Mouse (Mus musculus): ENCODE results near the gene Pebp1. TPM values are rescaled to one million over a fixed set of nuclear protein-coding genes. Genes with fewer than 3 reads are reported as not detected.
A peak's percentile ranks its signal among the peaks of the same experiment; 100 is the strongest.

Pebp1 gene
- total RNA-seq, 2 experiments from 2014 or later = 712 to 741 TPM

DNA sequence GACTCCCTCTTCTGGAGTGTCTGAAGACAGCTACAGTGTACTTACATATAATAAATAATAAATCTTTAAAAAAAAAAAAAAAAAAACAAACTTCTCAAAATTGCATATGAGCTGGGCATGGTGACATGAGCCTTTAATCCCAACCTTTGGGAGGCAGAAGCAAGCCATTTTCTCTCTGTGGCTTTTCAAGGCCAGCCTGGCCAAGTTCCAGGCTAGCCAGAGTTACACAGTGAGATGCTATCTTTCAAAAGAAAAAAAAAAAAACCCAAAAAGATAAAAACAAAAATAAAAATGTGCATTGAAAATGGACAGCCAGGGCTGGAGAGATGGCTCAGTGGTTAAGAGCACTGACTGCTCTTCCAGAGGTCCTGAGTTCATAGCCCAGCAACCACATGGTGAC is 2.2 kb upstream of the Pebp1 start:
- DNase-seq (ENCODE audit: low spot score in 2 of 2) = no peak

DNA sequence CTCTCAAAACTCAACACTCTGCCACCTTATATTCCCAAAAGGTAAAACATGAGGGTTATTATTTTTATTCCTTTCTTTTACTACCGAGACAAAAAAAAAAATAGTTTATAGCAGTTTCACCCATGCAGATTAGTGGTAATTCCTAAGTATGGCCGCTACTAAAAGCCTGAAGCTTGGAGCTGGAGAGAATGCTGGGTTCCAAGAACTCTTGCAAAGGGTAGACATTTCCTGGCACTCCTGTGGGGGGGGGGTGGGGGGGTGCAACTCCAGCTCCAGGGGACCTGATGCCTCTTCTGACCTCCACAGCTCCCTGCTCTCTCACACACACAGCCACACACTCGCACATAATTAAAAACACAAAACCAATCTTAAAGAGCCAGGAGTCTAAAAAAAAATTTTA is 1.1 kb downstream of the Pebp1 start:
- no peak for DNase-seq (ENCODE audit: low spot score in 2 of 2)

- no peak for DNase-seq (ENCODE audit: low spot score in 2 of 2)
Measured at GRCm38 (mm10) chr5:117285266-117285665, 2.2 kb downstream of the Pebp1 start.

DNA sequence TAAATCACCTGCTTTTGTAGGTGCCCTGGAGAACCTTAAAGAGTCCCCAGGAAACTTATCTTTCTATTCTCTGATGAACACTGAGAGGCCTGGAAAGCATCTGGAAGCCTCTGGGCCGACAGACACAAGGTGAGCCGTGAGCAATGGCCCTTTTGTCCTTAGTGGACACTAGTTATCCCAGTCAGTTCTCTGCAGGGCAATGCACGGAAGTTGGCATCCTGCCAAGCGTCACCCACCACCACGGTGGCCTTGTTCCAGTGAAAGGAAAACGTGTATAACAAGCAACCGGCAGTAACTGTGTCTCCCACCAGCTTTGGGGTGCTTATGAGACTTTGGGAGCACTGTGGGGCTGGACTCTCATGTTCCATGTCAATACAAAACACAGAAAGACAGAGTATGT is 2.7 kb downstream of the Pebp1 start:
- DNase-seq (ENCODE audit: low spot score in 2 of 2) = no peak

DNA sequence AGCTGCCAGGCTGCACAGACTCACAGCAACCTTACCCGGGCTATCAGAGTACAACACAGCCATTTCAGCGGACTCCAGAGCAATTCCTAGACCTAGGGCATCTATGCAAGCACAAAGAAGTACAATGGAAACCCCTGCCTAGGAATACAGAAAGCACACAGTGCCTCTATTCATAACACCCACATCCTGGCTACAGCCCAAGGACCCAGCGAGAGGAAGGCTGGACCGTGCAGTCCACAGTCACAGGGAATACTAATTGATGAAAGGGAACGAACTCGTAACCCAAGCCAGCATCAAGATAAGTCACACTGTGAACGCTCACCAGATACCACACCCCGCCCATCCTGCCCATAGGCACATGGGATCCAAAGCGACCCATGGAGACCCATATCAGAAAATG is 3.4 kb downstream of the Pebp1 start:
- DNase-seq (ENCODE audit: low spot score in 2 of 2) = peak; percentile 42 to 46

- no peak for DNase-seq (ENCODE audit: low spot score in 2 of 2)
Measured at GRCm38 (mm10) chr5:117282360-117282759, 5.1 kb downstream of the Pebp1 start.

DNA sequence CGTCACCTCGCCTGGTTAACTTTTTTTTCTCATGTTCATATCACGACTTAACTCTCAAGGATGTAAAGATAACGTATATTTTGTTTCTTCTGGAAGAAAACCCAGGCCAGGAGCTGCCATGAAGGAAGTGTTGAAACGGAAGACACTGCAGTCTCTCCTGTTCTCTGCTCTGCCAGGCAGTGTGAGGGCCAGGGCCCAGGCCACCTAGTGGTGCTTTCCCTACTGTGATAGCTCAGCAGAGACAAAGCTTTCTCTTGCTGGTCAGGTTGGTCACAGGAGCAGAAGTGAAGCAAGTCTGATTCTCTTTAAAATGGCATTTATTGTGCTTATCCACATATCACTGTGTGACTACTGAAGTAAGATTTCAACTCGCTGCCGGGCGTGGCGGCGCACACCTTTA is 5.9 kb downstream of the Pebp1 start:
- no peak for DNase-seq (ENCODE audit: low spot score in 2 of 2)

DNA sequence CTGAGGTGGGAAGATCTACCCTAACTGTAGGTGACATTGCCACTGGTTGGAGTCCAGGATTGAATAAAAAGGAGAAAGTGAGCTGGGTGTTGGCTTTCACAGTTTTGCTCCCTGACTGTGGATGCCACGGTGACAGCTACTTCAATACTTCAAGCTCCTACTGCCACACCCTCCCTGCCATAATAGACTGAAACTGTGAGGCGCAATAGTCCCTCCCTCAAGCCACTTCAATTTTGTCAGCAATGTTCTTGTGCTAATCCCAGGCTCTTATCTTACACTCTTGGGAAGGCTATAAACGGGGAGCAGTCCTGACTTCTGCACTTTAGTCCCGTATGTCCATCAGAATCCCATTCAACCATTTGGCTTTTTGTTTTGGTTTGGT is 7.8 kb downstream of the Pebp1 start:
- no peak for DNase-seq (ENCODE audit: low spot score in 2 of 2)

DNA sequence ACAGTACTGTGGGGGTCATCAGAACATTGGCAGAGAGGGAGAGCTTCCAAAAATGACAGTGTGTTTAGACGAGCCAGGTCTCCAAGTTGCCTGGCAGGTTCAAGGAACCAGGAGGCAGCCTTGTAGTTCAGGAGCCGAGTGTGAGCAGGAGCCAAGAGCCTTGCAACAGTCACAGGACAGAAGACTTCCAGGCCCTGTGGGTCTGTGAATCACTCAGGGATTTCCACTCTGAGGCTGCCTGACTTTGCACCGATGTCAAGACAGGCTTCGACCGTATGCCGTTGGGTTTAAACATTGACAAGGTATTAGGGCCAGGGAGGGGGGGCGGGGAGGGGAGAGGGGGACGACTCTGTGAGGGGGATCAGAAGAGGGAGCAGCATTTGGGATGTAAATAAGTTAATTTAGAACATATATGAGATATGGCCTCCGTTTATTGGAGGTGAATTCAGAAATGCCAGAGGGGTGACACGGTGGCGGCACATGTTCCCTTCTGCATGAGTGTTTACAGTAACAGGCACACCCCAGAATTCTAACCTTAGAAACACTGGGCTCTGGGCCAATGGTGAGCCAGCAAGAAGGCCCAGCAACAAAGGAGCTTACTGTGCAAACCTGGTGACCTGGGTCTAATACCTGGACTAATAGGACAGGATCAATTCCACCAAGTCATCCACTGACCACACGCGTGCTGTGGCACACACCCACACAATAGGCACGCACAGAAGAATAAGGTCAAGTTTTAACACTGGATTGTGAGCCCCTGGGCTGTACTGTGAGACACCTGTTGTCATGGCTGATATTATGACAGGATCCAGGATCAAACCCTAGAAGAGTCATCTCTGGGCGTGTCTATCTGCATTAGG is 8.4 kb downstream of the Pebp1 start:
- no peak for DNase-seq (ENCODE audit: low spot score in 2 of 2)

DNA sequence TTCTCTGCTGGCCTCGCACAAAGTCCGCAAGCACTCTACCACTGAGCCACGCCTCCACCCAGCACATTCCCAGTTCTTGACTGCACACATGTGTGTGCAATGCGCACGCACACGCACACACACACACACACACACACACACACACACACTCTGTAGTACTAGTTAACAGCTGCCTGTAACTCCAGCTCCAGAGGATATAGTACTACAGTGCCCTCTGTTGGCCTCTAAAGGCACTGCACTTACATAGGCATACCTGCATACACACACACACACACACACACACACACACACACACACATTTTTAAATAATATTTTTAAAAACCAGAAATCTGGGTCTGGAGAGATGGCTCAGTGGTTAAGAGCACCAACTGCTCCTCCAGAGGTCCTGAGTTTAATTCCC is 9.6 kb downstream of the Pebp1 start:
- no peak for DNase-seq (ENCODE audit: low spot score in 2 of 2)

GRCm38 (mm10) chr5:117274817-117275216 is 12.6 kb downstream of the Pebp1 start:
- no peak for DNase-seq (ENCODE audit: low spot score in 2 of 2)

DNA sequence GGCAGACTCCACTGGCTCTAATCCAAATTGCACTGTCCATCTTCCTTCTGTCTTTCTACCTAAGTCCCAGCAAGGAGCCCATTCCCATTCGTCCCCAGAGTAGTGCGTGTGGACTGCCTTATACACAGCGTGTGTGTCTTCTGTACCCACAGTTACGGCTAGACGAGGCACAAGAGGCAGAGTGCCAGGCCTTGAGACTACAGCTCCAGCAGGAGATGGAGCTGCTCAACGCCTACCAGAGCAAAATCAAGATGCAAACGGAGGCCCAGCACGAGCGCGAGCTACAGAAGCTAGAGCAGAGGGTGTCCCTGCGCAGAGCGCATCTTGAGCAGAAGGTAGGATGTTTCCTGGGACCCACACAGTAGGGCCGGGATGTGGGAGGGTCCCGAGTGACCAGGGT is 15.5 kb downstream of the Pebp1 start:
- DNase-seq (ENCODE audit: low spot score in 2 of 2) = peak; percentile 76 to 84

GRCm38 (mm10) chr5:117269395-117269794 is 18.0 kb downstream of the Pebp1 start:
- no peak for DNase-seq (ENCODE audit: low spot score in 2 of 2)

- no peak for DNase-seq (ENCODE audit: low spot score in 2 of 2)
Measured at GRCm38 (mm10) chr5:117268749-117269148, 18.7 kb downstream of the Pebp1 start.

GRCm38 (mm10) chr5:117267913-117268312 is 19.5 kb downstream of the Pebp1 start:
- no peak for DNase-seq (ENCODE audit: low spot score in 2 of 2)

DNA sequence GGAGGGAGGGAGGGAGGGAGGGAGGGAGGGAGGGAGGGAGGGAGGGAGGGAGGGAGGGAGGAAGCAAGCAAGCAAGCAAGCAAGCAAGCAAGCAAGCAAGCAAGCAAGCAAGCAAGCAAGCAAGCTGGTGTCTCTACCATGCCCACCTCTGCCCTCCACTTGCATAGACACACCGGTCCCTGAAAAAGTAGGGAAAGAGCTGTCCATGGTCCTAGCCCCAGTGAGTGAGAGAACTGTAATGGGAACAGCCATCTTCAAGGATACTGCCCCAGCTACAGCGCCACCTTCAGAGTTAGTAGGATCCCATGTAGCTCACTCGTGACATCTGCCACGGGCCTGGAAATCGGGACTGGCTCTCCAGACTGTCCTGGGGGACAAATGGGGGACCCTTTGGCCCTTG is 22.7 kb downstream of the Pebp1 start:
- no peak for DNase-seq (ENCODE audit: low spot score in 2 of 2)

DNA sequence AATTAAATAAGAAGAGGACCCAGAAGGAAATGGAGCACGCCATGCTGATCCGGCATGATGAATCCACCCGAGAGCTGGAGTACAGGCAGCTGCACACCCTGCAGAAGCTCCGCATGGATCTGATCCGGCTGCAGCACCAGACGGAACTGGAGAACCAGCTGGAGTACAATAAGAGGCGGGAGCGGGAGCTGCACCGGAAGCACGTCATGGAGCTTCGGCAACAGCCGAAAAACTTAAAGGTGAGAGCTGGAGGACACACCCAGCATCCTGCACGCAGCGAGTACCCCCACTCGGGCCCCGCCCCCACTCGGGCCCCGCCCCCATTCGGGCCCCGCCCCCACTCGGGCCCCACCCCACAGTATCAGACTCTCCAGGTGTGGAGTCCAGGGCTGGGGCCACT is 23.9 kb downstream of the Pebp1 start:
- DNase-seq (ENCODE audit: low spot score in 2 of 2) = no peak

GRCm38 (mm10) chr5:117258276-117258675 is 29.1 kb downstream of the Pebp1 start:
- no peak for DNase-seq (ENCODE audit: low spot score in 2 of 2)

DNA sequence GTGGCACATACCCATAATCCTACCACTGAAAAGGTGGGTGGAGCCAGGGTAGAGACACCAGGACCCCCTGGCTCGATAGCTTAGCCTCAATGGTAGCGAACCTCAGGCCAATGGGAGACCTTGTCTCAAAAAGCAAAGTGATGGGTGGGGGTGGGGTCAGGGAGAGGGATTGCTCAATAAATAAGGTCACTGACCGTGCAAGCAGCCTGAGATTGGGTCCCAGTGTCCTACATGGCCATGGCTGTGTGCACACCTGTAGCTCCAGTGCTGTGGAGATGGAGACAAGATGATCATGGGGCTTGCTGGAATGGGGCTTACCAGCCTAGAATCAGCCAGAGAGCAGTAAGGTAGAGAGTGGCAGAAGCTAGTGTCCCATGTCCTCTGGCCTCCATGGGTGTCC is 35.7 kb downstream of the Pebp1 start:
- DNase-seq (ENCODE audit: low spot score in 2 of 2) = no peak

- DNase-seq (ENCODE audit: low spot score in 2 of 2) = peak in 1 of 2 experiments; percentile 51
Measured at GRCm38 (mm10) chr5:117250796-117251195, 36.6 kb downstream of the Pebp1 start.

DNA sequence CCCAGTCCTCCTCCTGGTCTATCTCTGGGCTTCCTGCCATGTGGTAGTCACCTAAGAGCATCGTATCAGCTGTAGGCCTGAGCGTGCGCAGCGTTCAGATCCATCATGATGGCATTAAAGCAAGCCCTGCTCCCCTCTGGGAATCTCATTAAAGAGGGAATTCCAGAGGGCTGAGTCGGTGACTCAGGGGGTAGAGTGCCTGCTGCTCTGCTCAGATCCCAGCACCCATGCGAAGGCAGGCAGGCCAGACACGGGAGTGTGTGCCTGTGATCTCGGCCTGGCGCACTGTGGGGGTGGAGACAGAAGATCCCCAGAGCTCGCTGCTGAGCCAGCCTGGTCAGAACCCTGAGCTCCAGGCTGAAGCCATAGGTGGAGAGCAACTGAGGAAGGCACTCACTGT is 39.1 kb downstream of the Pebp1 start:
- DNase-seq (ENCODE audit: low spot score in 2 of 2) = peak in 1 of 2 experiments; percentile 40

GRCm38 (mm10) chr5:117245170-117245569 is 42.3 kb downstream of the Pebp1 start:
- DNase-seq (ENCODE audit: low spot score in 2 of 2) = no peak
